Mouse (Mus musculus) spleen, postnatal 10 days (tissue): ENCODE measurements around the gene Fcrl1.
"Not testable (repeated sequence)": the region's sequence is repeated elsewhere in the genome, so short reads cannot be mapped to it uniquely, and the experiment has no call there.

Source experiments
- DNase-seq, 2 experiments: peaks; one replicate each; pipeline ENCODE4 v3.0.0; 2021 to 2022; ENCODE audit warnings: low spot score in 2 of 2

Fcrl1 gene

GRCm38 (mm10) chr3:87376195-87377165 is at the start of gene Fcrl1:
Gene Fcrl1 (plus strand): TSS chr3:87376387.
- peak in 1 of 2 experiments; percentile 34 for DNase-seq

- no peak for DNase-seq
These were observed 38.3 kb upstream of the Fcrl1 start for GRCm38 (mm10) chr3:87337899-87338298.

GRCm38 (mm10) chr3:87350992-87351391 is 25.2 kb upstream of the Fcrl1 start:
- DNase-seq, result not testable (repeated sequence)

DNA sequence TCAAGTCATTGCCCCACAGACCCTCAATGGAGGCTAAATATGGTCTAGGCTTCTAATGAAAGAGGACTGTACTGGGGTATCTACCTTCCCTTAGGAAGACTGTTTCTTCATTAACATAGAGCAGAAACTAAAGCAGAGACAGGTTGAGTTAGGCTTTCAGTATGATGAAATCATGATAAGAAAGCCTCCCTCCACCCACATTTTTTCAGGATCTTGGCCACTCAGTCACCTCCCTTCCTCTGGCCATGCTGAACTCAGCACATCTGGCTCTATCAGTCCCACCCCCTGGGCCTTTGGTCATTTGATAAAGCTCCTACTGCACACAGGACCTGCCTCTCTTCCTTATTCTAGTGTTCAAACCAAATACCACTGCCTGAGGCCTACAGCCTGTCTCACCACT is 18.6 kb upstream of the Fcrl1 start, which contains the start of gene Cd5l:
Gene Cd5l (plus strand): TSS at position 301 of the 400 bp plus-strand sequence.
- no peak for DNase-seq

DNA sequence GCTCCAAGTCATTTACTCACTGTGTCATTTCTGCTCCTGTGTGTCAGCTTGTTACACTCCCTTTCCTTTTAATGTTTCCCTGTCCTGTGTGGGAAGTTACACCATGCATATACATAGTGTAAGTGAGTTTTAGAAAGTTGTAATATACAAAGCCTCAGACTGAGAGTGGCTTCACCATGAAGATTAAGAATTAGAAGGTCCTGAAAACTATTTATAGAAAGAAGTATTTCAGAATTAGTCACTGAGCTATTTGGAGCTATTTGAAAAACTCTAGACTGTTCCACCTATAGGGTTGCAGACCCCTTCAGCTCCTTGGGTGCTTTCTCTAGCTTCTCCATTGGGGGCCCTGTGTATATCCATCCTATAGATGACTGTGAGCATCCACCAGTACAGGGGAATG is 17.0 kb upstream of the Fcrl1 start:
- DNase-seq, result no peak

DNA sequence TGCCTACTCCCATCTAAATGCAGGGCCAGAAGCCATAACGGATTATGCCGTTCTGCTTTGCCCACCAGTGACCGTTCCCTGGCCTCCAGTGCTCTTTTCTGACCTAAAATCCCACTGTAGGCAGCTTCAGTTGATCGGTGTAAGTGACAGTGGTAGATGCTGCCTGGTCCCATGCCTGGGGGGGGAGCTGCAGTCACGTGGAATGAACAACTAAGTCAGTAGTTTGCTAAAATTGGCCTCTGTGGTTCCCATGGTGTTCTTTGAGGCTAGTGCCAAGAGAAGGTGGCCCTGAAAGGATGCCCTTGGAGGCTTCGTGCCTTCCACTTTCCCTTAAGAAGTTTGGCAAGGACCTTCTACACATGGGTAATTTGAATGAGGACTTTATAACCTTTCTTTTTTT is 15.7 kb upstream of the Fcrl1 start:
- no peak for DNase-seq

DNA sequence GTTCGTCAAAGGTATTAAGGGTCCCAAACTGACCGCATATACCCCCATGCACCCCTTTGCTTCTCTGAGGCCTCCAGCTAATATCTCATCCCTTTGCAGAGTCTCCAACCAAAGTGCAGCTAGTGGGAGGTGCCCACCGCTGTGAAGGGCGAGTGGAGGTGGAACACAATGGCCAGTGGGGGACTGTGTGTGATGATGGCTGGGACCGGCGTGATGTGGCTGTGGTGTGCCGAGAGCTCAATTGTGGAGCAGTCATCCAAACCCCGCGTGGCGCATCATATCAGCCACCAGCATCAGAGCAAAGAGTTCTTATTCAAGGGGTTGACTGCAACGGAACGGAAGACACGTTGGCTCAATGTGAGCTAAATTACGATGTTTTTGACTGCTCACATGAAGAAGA is 10.5 kb upstream of the Fcrl1 start:
- DNase-seq, result no peak

DNA sequence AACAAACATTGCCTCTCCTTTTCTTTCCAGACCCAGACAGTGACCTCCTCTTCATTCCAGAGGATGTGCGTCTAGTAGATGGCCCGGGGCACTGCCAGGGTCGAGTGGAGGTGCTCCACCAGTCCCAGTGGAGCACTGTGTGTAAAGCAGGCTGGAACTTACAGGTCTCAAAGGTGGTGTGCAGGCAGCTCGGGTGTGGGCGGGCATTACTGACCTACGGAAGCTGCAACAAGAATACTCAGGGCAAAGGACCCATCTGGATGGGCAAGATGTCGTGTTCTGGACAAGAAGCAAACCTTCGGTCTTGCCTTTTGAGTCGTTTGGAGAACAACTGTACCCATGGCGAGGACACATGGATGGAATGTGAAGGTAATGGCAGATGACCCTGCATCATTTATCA is 8.7 kb upstream of the Fcrl1 start:
- DNase-seq, result no peak

DNA sequence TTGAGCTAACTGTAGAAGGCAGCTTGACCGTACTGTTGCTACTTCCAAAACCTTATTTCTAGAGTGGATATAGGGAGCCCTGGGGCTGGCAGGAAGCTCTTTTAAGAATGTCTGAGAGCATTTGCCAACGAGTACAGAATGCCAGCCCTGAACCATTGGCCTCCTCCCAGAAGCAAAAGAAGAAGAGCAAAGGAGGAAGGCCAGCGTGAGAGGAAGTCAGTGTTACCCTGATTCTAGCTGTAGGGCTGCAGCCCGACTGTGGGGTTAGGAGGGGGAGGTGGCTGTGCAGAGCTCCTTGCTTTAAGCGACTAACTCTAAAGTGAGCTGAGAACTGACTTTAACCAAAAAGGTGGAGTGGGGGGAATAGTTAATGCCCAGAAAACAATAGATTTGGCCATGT is 7.0 kb upstream of the Fcrl1 start:
- DNase-seq, result no peak

GRCm38 (mm10) chr3:87377228-87377627 is 1.0 kb downstream of the Fcrl1 start:
- DNase-seq, result no peak

GRCm38 (mm10) chr3:87377719-87378118 is 1.5 kb downstream of the Fcrl1 start:
- DNase-seq, result no peak

DNA sequence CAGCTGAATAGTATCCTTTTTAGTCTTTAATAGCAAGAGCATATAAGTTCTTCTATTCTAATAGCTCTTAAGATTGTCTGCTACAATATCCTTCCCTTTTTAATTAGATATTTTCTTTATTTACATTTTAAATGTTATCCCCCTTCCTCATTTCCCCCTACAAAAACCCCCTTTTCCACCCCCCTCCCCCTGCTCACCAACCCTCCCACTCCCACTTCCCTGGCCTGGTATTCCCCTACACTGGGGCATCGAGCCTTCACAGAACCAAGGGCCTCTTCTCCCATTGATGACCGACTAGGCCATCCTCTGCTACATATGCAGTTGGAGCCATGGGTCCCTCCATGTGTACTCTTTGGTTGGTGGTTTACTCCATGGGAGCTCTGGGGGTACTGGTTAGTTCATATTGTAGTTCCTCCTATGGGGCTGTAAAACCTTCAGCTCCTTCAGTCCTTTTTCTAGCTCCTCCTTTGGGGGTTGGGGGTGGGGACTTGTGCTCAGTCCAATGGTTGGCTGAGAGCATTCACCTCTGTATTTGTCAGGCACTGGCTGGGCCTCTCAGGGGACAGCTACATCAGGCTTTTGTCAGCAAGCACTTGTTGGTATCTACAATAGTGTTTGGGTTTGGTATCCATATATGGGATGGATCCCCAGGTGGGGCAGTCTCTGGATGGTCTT is 3.6 kb downstream of the Fcrl1 start:
- DNase-seq, result peak in 1 of 2 experiments; percentile 66

GRCm38 (mm10) chr3:87381806-87382712 is 5.9 kb downstream of the Fcrl1 start:
- DNase-seq, result no peak

GRCm38 (mm10) chr3:87383308-87383707 is 7.1 kb downstream of the Fcrl1 start:
- DNase-seq, result no peak

- DNase-seq, result no peak
These were observed 8.9 kb downstream of the Fcrl1 start for GRCm38 (mm10) chr3:87385105-87385504.

DNA sequence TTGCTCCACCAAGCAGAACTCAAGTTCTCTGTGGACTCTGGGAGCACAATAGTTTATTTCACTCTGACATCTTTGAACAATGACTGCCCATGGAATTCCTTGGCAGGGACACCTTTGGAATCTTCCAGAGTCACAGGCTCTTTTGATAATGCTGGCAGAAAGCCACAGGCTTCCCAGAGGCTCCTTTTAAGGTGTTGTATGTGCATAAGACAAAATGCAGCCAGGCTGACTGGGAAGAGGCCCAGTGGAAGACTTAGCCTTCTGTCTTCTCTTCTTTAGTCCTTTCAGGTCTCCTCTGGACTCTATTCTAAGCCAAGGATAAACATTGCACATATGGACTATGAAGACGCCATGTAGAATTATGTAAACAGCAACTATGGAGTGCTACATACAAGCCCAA is 14.7 kb downstream of the Fcrl1 start:
- DNase-seq, result no peak

GRCm38 (mm10) chr3:87398809-87399208 is 22.6 kb downstream of the Fcrl1 start:
- no peak for DNase-seq

DNA sequence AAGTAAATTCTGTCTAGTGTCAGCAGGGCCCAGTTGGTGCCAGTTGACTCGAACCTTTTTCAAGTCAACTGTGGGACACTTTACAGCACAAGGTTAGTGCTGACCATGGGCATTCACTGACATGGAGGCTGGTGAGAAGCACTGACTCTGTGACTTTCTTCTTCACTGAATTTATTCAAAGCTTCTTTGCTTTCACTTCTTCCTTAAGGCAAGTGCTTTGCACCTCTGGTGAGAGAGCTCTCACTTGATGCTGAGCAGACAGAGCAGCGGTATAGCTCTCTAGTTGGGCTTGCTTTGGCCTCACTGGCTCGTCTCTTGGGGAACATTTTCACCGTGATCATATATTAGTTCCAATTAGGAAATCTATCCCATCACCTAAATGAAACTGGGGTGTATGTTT is 23.7 kb downstream of the Fcrl1 start:
- DNase-seq, result peak in 1 of 2 experiments; percentile 32

- DNase-seq, result peak; percentile 15 to 59
These were observed 25.1 kb downstream of the Fcrl1 start for GRCm38 (mm10) chr3:87401321-87401720.

DNA sequence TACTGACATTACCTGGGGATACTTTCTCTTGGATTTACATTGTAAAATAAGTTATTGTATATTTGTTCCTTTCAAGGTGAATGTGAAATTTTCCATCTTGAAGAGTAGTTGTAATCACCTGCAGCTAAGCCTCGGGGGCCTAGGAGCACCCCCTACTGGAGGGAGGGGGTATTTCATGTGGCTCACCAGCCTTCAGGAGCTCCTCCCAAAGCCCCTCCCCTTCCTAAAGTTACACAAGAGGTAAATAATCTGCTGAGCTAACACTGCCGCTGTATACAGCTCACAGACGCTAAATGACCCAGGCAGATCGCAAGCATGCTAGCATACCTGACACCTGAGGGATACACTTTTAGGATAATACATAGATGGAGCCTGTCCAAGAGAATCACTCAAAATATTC is 32.0 kb downstream of the Fcrl1 start:
- DNase-seq, result peak in 1 of 2 experiments; percentile 66

DNA sequence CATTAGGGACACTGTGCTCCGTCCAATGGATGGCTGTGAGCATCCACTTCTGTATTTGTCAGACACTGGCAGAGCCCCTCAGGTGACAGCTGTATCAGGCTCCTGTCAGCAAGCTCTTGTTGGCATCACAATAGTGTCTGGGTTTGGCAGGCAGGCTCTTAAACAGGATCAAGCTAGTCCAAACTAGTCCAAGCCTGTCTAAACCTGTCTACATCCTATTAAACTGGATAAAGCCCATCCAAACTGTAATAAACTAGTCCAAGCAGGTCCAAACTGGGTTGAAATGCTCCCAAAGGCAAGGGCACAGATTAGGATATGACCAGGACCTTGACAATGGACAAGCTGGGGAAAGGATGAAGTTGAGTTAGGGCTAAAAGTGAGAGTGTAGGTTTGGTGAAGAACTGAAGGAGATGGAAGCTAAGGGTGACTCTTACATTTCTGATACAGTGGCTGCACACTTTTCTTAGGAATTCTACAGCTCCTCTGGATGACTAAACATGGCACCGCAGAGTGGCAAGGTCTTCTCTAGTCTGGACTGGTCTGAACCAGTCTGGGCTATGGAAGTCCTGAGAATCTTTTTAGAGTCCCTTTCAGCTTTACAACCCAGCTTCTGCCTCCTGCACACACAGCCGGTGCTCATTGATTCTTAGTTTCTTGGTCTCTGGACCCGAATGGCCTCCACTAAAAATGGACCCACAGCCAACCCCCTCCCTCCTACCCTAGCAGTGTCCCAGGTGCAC is 33.2 kb downstream of the Fcrl1 start:
- DNase-seq, result no peak
